In genomic region chr1:178336289-178336775, GRCm38 (mm10) we compare ENCODE assay signal across 8 mouse cellular contexts. TPM values are rescaled to one million over a fixed set of nuclear protein-coding genes. Genes with fewer than 3 reads are reported as not detected.
DNase-seq lines count a peak whose midpoint lies in the region; ATAC-seq and TF ChIP-seq lines count a peak whose summit lies in the region.

No protein-coding gene starts in this region.

- peaks cover 0 to 4% of the 10 kb centered on the region in 2 experiments; a peak in 1 of 4 replicates for H3K4me1 ChIP-seq in ES-E14 (ENCODE audit: control insufficient read depth in 2 of 2, insufficient read depth in 2 of 2, low read length in 2 of 2, poor library complexity in 1 of 2)
- peaks cover 19% of the 10 kb centered on the region for H3K4me1 ChIP-seq in forebrain, postnatal 0 days (ENCODE audit: insufficient read depth)
- peaks cover 17% of the 10 kb centered on the region for H3K4me1 ChIP-seq in lung, embryonic 15.5 days
- H3K4me1 ChIP-seq in olfactory bulb, adult 2 months (ENCODE audit: control insufficient read depth, insufficient read depth, low read length): peaks cover 3% of the 10 kb centered on the region; the same call in 1 of the 2 replicates

- 4% methylated on average over 52 of the region's 53 CpGs for WGBS in forebrain, postnatal 0 days
- under 1% methylated on average over 49 of the region's 53 CpGs for WGBS in lung, embryonic 15.5 days
- WGBS in olfactory bulb, adult 2 months: under 1% methylated on average over 52 of the region's 53 CpGs

- H3K9ac ChIP-seq in ES-E14 (ENCODE audit: insufficient read depth, low read depth, low read length, poor library complexity, severe bottlenecking): peak overlapping the region; percentile 96
- H3K9ac ChIP-seq in forebrain, postnatal 0 days: peak overlapping the region; percentile 100
- H3K9ac ChIP-seq in lung, embryonic 15.5 days: peak overlapping the region; percentile 100

- in situ Hi-C loops in ES-E14 (cut with MboI; ENCODE audit: low sequenced_read_pairs in 2 of 2, unreplicated experiment in 2 of 2): loop anchor here in 1 of 2 experiments (25.0 kb wide), 1 partner anchor 1426 kb away; no protein-coding TSS in a partner anchor

- no peaks in the 10 kb centered on the region for H3K9me3 ChIP-seq in ES-E14 (ENCODE audit: control insufficient read depth, insufficient read depth, low read depth, low read length)
- no peaks in the 10 kb centered on the region for H3K9me3 ChIP-seq in forebrain, postnatal 0 days (ENCODE audit: low read length)
- no peaks in the 10 kb centered on the region for H3K9me3 ChIP-seq in lung, embryonic 15.5 days

- peak overlapping the region; percentile 99 for H3K27ac ChIP-seq in ES-E14 (ENCODE audit: insufficient read depth, low read depth, low read length, poor library complexity, severe bottlenecking)
- H3K27ac ChIP-seq in forebrain, postnatal 0 days (ENCODE audit: low read depth, low read length): peak overlapping the region; percentile 100
- peak overlapping the region; percentile 100 for H3K27ac ChIP-seq in lung, embryonic 15.5 days
- H3K27ac ChIP-seq in olfactory bulb, adult 2 months (ENCODE audit: insufficient read depth, low read depth, low read length): no peak overlapping the region

- no peaks in the 10 kb centered on the region for H3K27me3 ChIP-seq in forebrain, postnatal 0 days (ENCODE audit: insufficient read depth, low read length)
- H3K27me3 ChIP-seq in lung, embryonic 15.5 days: no peaks in the 10 kb centered on the region

- TF ChIP-seq POLR2A in olfactory bulb, adult 2 months (IDR thresholded peaks at IDR 0.05; ENCODE audit: insufficient read depth, low read depth, low read length): peak; percentile 26; the same call in 1 of the 2 replicates

- peak; percentile 79 for DNase-seq in ES-E14 (ENCODE audit: low read depth, low spot score)
- peak; percentile 93 for DNase-seq in cerebellum, adult 18-20 months
- peak; percentile 96 for DNase-seq in forebrain, postnatal 0 days
- peak; percentile 97 for DNase-seq in heart, postnatal 4 days
- DNase-seq in layer of hippocampus, adult 9-10 months (ENCODE audit: low spot score): peak; percentile 75
- peak; percentile 92 to 94 for DNase-seq in thymus, adult 18-20 months

- peak overlapping the region; percentile 87 to 92 for H3K4me3 ChIP-seq in ES-E14 (ENCODE audit: insufficient read depth in 1 of 2, low read depth in 1 of 2, low read length in 2 of 2, poor library complexity in 1 of 2, severe bottlenecking in 1 of 2)
- peak overlapping the region; percentile 100 for H3K4me3 ChIP-seq in forebrain, postnatal 0 days (ENCODE audit: low read depth, low read length)
- H3K4me3 ChIP-seq in lung, embryonic 15.5 days: peak overlapping the region; percentile 93
- peak overlapping the region; percentile 94 for H3K4me3 ChIP-seq in olfactory bulb, adult 2 months (ENCODE audit: insufficient read depth, low read depth, low read length)

- TF ChIP-seq CTCF in forebrain, postnatal 0 days (IDR thresholded peaks at IDR 0.05; ENCODE audit: low read depth): no peak
- no peak for TF ChIP-seq CTCF in olfactory bulb, adult 2 months (IDR thresholded peaks at IDR 0.05; ENCODE audit: insufficient read depth, low read depth, low read length)

- peak; percentile 92 for ATAC-seq in forebrain, postnatal 0 days
- peak; percentile 91 for ATAC-seq in lung, embryonic 15.5 days (ENCODE audit: borderline replicate concordance, extremely low read depth, low FRiP score, low TSS enrichment)

- peaks cover 36% of the 10 kb centered on the region for H3K36me3 ChIP-seq in ES-E14 (ENCODE audit: control insufficient read depth, insufficient read depth, low read length, poor library complexity, severe bottlenecking)
- peaks cover 24% of the 10 kb centered on the region for H3K36me3 ChIP-seq in forebrain, postnatal 0 days (ENCODE audit: insufficient read depth)
- peaks cover 31% of the 10 kb centered on the region for H3K36me3 ChIP-seq in lung, embryonic 15.5 days

- peak overlapping the region; percentile 56 for H3K4me2 ChIP-seq in forebrain, postnatal 0 days (ENCODE audit: low read depth)
- H3K4me2 ChIP-seq in lung, embryonic 15.5 days: peak overlapping the region; percentile 73

TF ChIP-seq in ES-E14, 5 proteins besides CTCF, POLR2A, EP300 and RAD21:
- TF ChIP-seq HCFC1 (IDR thresholded peaks at IDR 0.05; ENCODE audit: borderline replicate concordance, insufficient read depth, low read length) (0 out of 2 replicates have a peak, but pooled peaks have one; percentile 24), MAFK (IDR thresholded peaks at IDR 0.05; ENCODE audit: insufficient read depth, low read depth, low read length) (no peak), ZC3H11A (IDR thresholded peaks at IDR 0.05; ENCODE audit: borderline replicate concordance, low read depth, low read length) (no peak), CHD2 (IDR thresholded peaks at IDR 0.05; ENCODE audit: low read depth, low read length) (no peak; the same call in 1 of the 2 replicates), ZNF384 (IDR thresholded peaks at IDR 0.05; ENCODE audit: low read depth, low read length) (peak; percentile 77)

RNA-seq across cellular contexts. Expression of gene Hnrnpu, which starts 1.3 kb away (rescaled TPM):
- total RNA-seq in ES-E14 (2012; rRNA removed): 459 and 494 TPM in 2 replicates
- 245 and 299 TPM in 2 replicates for total RNA-seq in forebrain, postnatal 0 days (2014; rRNA removed)
- polyA plus RNA-seq in forebrain, postnatal 0 days (2015; fragmentation: Nextera tagmentation; extraction: Ambion mirVana): 187 and 229 TPM in 2 replicates
- 100 to 1,000 TPM; 343 to 362 TPM for total RNA-seq in heart, postnatal 4 days (2021)
- polyA plus RNA-seq in lung, embryonic 15.5 days (2015; fragmentation: Nextera tagmentation; extraction: Ambion mirVana): 411 and 443 TPM in 2 replicates
- polyA plus RNA-seq in olfactory bulb, adult 2 months (2012; ENCODE audit: insufficient read depth, insufficient read length, low replicate concordance, missing spikeins): 351 and 2,130 TPM in 2 replicates

RNA-seq across cellular contexts. Expression of gene Cox20, which starts 17.4 kb away (rescaled TPM):
- 14.4 and 18.2 TPM in 2 replicates for total RNA-seq in ES-E14 (2012; rRNA removed)
- 46.3 and 54.9 TPM in 2 replicates for total RNA-seq in forebrain, postnatal 0 days (2014; rRNA removed)
- polyA plus RNA-seq in forebrain, postnatal 0 days (2015; fragmentation: Nextera tagmentation; extraction: Ambion mirVana): 111 and 144 TPM in 2 replicates
- total RNA-seq in heart, postnatal 4 days (2021): 100 to 1,000 TPM; 146 to 147 TPM
- polyA plus RNA-seq in lung, embryonic 15.5 days (2015; fragmentation: Nextera tagmentation; extraction: Ambion mirVana): 124 TPM in 2 replicates
- polyA plus RNA-seq in olfactory bulb, adult 2 months (2012; ENCODE audit: insufficient read depth, insufficient read length, low replicate concordance, missing spikeins): not detected in 2 replicates
